Mouse (Mus musculus): ENCODE measurements around the gene Lrrc19.
A peak's percentile ranks its signal among the peaks of the same experiment; 100 is the strongest.

- no peak for TF ChIP-seq CTCF (IDR thresholded peaks at IDR 0.05; ENCODE audit: control insufficient read depth, insufficient read depth, insufficient read length)
- no peak for TF ChIP-seq CEBPB (IDR thresholded peaks at IDR 0.05; ENCODE audit: low read depth)
- TF ChIP-seq MYOD1 (IDR thresholded peaks at IDR 0.05; ENCODE audit: control insufficient read depth, insufficient read length, low read depth) = no peak
- TF ChIP-seq MAX (IDR thresholded peaks at IDR 0.05) = peak; percentile 15
- TF ChIP-seq USF1 (IDR thresholded peaks at IDR 0.05; ENCODE audit: low read depth) = no peak
- TF ChIP-seq MYOG (IDR thresholded peaks at IDR 0.05; ENCODE audit: control insufficient read depth, extremely low read depth, insufficient read length) = no peak
Observed at GRCm38 (mm10) chr4:94603031-94603629, 46.8 kb downstream of the Lrrc19 start, which contains the start of gene Plaa.

All from C2C12 (cell line).